Mouse (Mus musculus) heart, embryonic 10.5 days (tissue): ENCODE results near the gene Tmem239. TPM values are rescaled to one million over a fixed set of nuclear protein-coding genes. Genes with fewer than 3 reads are reported as not detected.

ENCODE experiments used
- DNase-seq: peaks from one replicate; pipeline ENCODE4 v3.0.0-alpha.2; 2017; ENCODE audit warnings: low spot score
- H3K27ac ChIP-seq: fragments of 300-500 bp; sonication (generic); 2 replicates; pipeline ENCODE4 v1.5.1; 2016; ENCODE audit warnings: mild to moderate bottlenecking
- H3K27me3 ChIP-seq: fragments of 300-500 bp; sonication (generic); 2 replicates; pipeline ENCODE4 v1.6.1; 2016; ENCODE audit warnings: mild to moderate bottlenecking; ENCODE audit not compliant: poor library complexity, insufficient read depth, severe bottlenecking
- H3K36me3 ChIP-seq: fragments of 300-500 bp; sonication (generic); 2 replicates; pipeline ENCODE4 v1.6.1; 2016; ENCODE audit warnings: mild to moderate bottlenecking, moderate library complexity
- H3K4me1 ChIP-seq: fragments of 300-500 bp; sonication (generic); 2 replicates; pipeline ENCODE4 v1.6.1; 2016; ENCODE audit warnings: mild to moderate bottlenecking
- H3K4me3 ChIP-seq: fragments of 300-500 bp; sonication (generic); 2 replicates; pipeline ENCODE4 v1.5.1; 2016; ENCODE audit warnings: mild to moderate bottlenecking, moderate library complexity
- H3K9me3 ChIP-seq: fragments of 300-500 bp; sonication (generic); 2 replicates; pipeline ENCODE4 v1.6.1; 2016; ENCODE audit warnings: mild to moderate bottlenecking, moderate library complexity
- WGBS: fragments of 180-500 bp; shearing (Covaris S2); methylation state at CpG from one replicate; pipeline ENCODE4 v1.1.7; 2016; 5-methylcytosine and 5-hydroxymethylcytosine counted together
- polyA plus RNA-seq: library from polyadenylated mRNA; unstranded; fragments of >200 nt; fragmentation: Nextera tagmentation; extraction: Ambion mirVana; gene quantifications from 2 replicates; pipeline ENCODE4 v1.2.1, GENCODE M21; 2016

Gene Tmem239
- polyA plus RNA-seq, 1 experiment from 2014 or later, result not detected

DNA sequence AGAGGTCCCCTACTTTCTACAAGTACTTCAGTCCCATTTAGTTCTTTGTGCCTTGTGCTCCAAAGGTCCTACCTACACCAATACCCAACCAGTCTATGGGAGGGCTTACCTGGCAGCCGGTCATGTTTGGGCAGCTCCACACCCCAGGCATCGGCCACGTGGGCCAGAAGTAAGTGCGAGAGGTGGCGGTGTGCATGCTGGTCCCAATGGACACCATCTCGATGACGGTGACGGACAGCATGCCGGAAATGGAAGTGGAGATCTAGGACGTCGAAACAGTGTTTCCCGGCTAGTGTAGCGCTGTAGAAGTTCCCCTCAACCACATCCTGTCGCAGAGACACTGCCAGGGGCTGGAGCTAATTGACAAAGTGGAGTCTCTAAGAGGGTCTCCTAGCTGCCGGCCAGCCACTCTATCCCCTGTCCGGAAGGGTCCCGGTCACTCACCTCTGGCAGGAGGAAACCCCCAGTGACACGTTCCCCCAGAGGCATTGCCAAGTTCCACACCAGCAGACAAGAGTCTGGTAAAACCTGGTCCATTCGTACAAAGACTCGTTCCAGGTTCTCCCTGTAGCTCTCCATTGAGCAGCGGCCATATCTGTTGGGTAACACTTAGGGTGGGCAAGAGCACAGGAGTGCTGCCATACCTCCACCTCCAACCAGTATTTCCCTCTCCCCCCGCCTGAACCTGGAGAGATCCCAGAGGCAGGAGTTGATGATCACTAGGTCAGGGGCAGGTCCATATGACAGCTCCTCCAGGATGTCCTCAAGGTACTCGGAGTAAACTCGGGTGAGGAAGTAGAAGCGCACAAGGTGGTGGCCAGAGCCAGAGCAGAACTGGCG, 15.7 kb downstream of the Tmem239 start:
- H3K27ac ChIP-seq, result no peak overlapping the region
- DNase-seq, result no peak
- 92% methylated on average over 26 of the region's 26 CpGs for WGBS
- no peaks in the 10 kb centered on the region for H3K9me3 ChIP-seq
- peaks cover 27% of the 10 kb centered on the region for H3K36me3 ChIP-seq
- no peak overlapping the region for H3K4me3 ChIP-seq
- no peaks in the 10 kb centered on the region for H3K27me3 ChIP-seq
- peaks cover 25% of the 10 kb centered on the region for H3K4me1 ChIP-seq

DNA sequence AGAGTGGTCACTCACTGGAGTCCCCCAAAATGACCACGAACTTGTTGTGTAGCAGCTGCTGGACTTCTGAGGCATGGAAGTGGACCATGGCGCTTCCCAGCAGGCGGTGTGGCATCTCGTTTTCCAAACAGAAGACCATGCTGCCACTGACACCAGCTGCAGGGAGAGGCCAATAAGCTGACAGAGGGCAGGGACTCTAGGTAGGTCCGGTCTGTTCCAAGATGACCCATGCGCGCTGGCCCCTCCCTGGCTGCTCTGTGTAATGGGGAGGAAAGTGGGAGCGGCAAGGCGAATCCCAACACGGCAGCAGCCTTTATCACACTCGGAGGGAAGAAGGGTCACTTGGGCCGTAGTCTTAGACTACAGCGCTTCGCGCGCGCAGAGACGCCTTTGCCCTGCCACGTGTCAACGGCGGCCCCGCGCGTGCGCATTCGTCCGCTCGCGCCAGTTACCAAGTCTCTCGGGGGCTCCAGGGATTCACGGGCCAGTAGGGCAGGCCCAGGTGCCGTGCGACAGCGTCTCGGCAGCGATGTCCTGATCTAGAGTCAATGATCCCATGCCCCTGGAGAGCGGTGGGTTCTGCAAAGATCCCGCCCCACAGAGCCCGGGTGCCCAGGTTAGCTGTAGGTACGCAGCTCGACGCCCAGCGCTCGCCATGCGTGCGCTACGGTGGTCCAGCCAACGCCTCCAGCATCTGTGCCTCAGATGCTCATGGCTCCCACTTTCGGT, 17.3 kb downstream of the Tmem239 start:
- peak overlapping the region; percentile 97 for H3K27ac ChIP-seq
- WGBS, result 14% methylated on average over 49 of the region's 49 CpGs
- H3K4me1 ChIP-seq, result peaks cover 25% of the 10 kb centered on the region
- H3K27me3 ChIP-seq, result no peaks in the 10 kb centered on the region
- peak overlapping the region; percentile 89 for H3K4me3 ChIP-seq
- DNase-seq, result peak; percentile 87
- H3K9me3 ChIP-seq, result no peaks in the 10 kb centered on the region
- peaks cover 28% of the 10 kb centered on the region for H3K36me3 ChIP-seq

DNA sequence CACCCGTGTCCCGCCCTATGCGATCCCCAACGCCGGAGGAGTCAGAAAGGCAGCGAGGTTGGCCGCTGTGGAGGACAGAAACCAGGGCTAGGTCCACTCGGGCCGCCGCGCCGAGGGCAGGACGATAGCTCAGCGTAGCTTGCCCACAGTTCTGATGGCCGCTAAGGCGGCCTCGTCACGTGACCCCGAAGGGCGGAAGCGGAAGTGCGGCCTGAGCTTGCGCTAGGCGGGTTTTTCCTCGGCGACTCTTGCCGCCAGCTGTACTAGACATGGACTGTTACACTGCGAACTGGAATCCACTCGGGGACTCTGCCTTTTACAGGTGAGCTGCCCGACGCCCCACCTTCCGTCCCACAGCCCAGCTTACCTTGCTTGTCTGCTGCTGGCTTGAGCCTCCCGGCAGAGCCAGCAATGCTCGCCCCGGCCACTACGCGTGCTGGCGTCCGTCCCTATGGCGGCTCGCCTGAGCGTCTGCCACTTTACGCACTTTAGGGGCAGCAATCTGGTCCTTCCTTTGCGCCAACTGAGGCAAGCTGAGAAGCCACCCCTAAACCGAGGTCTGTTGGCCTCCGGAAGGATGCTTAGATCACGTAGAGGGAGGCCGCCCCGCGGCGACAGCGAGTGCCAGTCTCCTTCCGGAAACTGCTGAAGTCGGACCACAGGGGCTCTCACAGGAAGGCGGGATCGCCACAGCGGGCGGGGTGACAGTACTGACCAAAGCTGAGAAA, 18.0 kb downstream of the Tmem239 start, which contains the start of the genes Vps16 and Pced1a:
Vps16 (plus strand) TSS at position 214 of the 728 bp plus-strand sequence.
Pced1a (minus strand) TSS at position 576 of the 728 bp plus-strand sequence.
- H3K4me3 ChIP-seq, result peak within 1 kb of the TSS; percentile 89
- DNase-seq, result peak; percentile 96
- no peaks in the 10 kb centered on the region for H3K27me3 ChIP-seq
- peak within 1 kb of the TSS; percentile 97 for H3K27ac ChIP-seq
- peaks cover 22% of the 10 kb centered on the region for H3K36me3 ChIP-seq
- under 1% methylated on average over 58 of the region's 58 CpGs for WGBS
- H3K9me3 ChIP-seq, result no peaks in the 10 kb centered on the region
- H3K4me1 ChIP-seq, result peaks cover 25% of the 10 kb centered on the region

DNA sequence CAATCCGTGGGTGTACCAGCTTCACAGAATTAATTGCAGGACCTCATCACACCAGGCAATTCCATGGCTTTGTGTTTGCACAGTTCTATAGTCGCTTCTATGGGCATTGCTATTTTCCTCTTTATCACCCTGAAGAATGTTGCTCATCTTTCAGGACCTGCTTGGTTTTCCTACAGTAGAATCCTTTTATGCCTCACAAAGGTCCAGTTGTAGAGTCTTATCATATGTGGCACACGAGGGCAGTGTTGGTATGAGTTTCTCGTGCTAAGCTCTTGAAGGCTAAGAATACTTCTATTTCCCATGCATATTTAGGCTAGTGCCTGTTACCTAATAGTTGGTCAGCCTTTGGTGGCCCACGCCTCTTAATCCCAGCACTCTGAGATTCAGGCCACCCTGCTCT, 18.8 kb downstream of the Tmem239 start:
- Histone ChIP-seq H3K27me3 (no peaks in the 10 kb centered on the region), H3K9me3 (no peaks in the 10 kb centered on the region), H3K4me1 (peaks cover 25% of the 10 kb centered on the region), H3K4me3 (peak overlapping the region; percentile 89), H3K36me3 (peaks cover 16% of the 10 kb centered on the region), H3K27ac (peak overlapping the region; percentile 97)
- DNase-seq, result no peak
- WGBS, result 36% methylated on average over 5 of the region's 5 CpGs

DNA sequence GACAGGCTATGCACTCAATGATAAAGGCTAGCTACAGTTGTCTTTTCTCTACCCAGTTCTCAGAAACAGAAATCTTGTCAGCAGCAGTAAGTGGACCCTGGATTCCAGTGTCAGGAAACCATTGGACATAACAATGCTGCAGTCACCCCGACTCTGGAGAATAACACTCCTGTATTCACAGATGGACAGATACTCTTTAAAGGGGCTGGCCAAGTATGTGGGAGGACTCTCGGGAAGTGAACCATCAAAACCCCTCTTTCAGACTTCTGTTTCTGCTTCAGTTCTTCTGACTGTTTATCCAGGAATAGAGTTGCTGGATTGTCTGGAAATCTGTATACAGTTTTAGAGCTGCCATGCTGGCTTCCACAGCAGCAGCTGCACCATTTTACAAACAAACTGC, 23.6 kb downstream of the Tmem239 start:
- Histone ChIP-seq H3K9me3 (no peaks in the 10 kb centered on the region), H3K4me1 (peaks cover 8% of the 10 kb centered on the region), H3K27me3 (no peaks in the 10 kb centered on the region), H3K27ac (no peak overlapping the region), H3K4me3 (no peak overlapping the region), H3K36me3 (peaks cover 8% of the 10 kb centered on the region)
- DNase-seq, result no peak
- 60% methylated on average over 2 of the region's 2 CpGs for WGBS

DNA sequence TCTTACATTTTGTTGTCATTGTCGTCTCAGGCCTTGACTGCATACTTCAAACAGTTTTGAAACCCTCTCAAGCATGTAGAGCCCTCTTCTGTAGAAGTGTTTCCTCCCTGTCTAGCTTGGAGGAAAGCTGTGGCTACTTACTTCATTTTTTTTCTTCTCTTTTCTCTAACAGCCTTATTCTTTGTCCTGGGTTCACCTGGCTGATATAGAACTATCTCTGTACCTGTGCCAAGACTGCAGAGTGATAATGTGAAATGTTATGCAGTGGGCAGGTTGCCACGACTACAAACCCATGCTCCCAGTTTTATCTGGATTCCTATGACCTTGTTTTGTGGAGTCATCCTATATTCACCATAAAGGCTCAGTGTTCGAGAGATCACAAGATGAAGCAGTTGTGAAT, 24.2 kb downstream of the Tmem239 start:
- no peak overlapping the region for H3K4me3 ChIP-seq
- no peak overlapping the region for H3K27ac ChIP-seq
- H3K9me3 ChIP-seq, result no peaks in the 10 kb centered on the region
- DNase-seq, result no peak
- WGBS, result 86% methylated on average over 3 of the region's 3 CpGs
- H3K27me3 ChIP-seq, result no peaks in the 10 kb centered on the region
- H3K4me1 ChIP-seq, result peaks cover 1% of the 10 kb centered on the region
- peaks cover 8% of the 10 kb centered on the region for H3K36me3 ChIP-seq

DNA sequence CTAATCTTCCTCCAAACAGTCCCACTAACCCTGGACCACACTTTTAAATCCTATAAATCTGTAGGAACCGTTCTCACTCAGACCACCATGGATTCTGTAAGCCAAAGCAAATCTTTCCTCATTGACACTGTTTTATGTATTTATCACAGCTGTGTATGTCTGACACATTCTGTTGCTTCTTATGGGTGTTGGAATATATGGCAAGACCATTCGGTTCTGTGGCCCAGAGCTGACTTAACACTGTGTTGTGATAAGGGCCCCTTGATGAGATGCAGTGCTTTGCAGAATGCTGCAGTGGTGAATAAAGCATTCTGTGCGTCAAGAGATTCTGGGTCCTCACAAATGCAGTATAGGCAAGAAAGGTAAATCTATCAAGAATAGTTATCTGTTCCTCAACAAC, 25.9 kb downstream of the Tmem239 start:
- Histone ChIP-seq H3K4me3 (no peak overlapping the region), H3K36me3 (peaks cover 10% of the 10 kb centered on the region), H3K27ac (no peak overlapping the region), H3K4me1 (no peaks in the 10 kb centered on the region; the same call in 1 of the 2 replicates), H3K27me3 (no peaks in the 10 kb centered on the region), H3K9me3 (no peaks in the 10 kb centered on the region)
- 71% methylated on average over 3 of the region's 3 CpGs for WGBS
- no peak for DNase-seq

DNA sequence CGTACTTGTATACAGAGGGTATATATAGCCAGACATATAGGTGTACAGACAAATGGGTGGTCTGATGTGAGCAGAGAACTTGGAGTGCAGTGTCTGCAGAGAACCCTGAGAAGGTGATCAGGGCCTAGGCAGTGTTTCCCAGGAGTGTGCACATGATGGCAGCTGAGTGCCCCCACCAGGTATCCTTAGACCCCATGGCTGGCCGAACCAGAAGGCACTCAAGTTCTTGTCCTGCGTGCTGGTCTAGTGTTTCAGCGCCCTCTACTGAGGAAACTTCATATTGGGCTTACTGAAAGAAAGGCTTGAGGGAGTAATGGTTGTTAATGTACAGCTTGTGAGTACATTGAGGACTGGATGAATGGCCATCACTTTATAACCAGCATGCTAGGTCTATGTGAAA, 26.9 kb downstream of the Tmem239 start:
- 25% methylated on average over 4 of the region's 4 CpGs for WGBS
- DNase-seq, result no peak
- Histone ChIP-seq H3K27ac (no peak overlapping the region), H3K4me1 (no peaks in the 10 kb centered on the region; the same call in 1 of the 2 replicates), H3K9me3 (no peaks in the 10 kb centered on the region), H3K27me3 (no peaks in the 10 kb centered on the region), H3K36me3 (peaks cover 17% of the 10 kb centered on the region), H3K4me3 (no peak overlapping the region)

DNA sequence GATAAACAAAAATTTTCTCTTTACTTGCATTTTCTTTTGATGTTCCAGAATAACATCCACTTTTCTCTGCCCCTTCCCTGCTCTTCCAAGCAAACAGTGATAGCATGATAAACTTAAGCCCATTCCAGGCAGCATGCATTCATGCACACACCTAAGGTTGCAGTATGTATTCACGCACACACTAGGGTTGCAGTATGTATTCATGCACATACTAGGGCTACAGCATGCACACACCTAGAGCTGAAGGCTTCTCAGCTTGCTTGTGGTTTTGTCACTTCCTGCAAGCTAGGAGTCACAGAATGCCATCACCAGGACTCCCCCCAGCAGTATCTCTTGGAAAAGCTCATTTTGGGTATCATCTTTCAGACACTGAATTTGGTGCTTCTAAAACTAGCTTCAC, 30.5 kb downstream of the Tmem239 start:
- H3K36me3 ChIP-seq, result peaks cover 51% of the 10 kb centered on the region

DNA sequence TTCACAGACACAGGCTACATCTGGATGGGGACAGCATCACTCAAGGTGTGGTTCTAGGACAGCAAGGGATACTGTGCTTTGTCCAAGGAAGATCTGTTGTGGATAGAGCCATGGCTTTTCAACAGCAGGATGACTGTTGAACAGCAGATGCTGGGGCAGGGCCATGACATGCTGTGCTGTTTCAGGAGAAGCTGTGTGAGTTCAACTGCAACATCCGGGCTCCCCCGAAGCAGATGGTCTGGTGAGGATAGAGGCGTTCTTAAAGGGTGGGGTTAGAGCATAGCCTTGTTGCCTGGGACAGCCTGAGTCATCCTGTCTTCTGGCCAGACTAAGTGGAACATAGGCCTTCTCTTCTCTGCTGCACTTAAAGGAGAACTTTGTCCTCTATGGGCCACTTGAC, 32.6 kb downstream of the Tmem239 start:
- Histone ChIP-seq H3K36me3 (peaks cover 69% of the 10 kb centered on the region), H3K27me3 (no peaks in the 10 kb centered on the region), H3K9me3 (no peaks in the 10 kb centered on the region), H3K27ac (no peak overlapping the region), H3K4me1 (no peaks in the 10 kb centered on the region), H3K4me3 (no peak overlapping the region)
- 94% methylated on average over 3 of the region's 3 CpGs for WGBS
- no peak for DNase-seq

More for the DNA sequence above, 30.5 kb downstream of the Tmem239 start:
- H3K27ac ChIP-seq, result no peak overlapping the region
- 92% methylated on average over 1 of the region's 1 CpGs for WGBS
- H3K4me3 ChIP-seq, result no peak overlapping the region
- no peaks in the 10 kb centered on the region for H3K9me3 ChIP-seq
- DNase-seq, result no peak
- H3K27me3 ChIP-seq, result no peaks in the 10 kb centered on the region
- H3K4me1 ChIP-seq, result no peaks in the 10 kb centered on the region

DNA sequence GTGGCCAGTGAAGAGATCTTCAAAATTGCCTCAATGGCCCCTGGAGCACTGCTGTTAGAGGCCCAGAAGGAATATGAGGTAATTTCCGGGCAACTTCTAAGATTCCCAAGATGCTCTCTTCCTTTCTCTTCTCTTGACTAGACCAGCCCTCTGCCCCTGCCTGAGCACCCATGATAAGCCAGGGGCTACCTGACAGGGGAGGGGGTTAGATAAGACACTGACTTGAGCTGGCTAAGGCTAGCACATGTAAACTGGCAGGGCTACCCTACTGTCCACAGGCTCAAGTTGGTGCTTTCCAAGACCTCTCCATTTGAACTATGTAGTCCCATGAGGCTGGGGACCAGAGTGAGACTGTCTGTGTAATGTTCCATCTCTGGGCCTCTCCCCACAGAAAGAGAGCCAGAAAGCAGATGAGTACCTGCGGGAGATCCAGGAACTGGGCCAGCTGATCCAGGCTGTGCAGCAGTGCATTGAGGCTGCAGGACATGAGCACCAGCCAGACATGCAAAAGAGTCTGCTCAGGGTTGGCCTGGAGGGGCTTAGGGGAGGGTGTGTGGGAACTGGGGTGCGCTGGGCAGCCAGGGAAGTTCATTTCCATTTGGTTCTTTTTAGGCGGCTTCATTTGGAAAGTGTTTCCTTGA, 33.7 kb downstream of the Tmem239 start:
- 89% methylated on average over 4 of the region's 4 CpGs for WGBS
- no peak overlapping the region for H3K4me3 ChIP-seq
- H3K36me3 ChIP-seq, result peaks cover 76% of the 10 kb centered on the region
- H3K27me3 ChIP-seq, result no peaks in the 10 kb centered on the region
- DNase-seq, result no peak
- no peaks in the 10 kb centered on the region for H3K9me3 ChIP-seq
- H3K4me1 ChIP-seq, result no peaks in the 10 kb centered on the region
- H3K27ac ChIP-seq, result no peak overlapping the region

DNA sequence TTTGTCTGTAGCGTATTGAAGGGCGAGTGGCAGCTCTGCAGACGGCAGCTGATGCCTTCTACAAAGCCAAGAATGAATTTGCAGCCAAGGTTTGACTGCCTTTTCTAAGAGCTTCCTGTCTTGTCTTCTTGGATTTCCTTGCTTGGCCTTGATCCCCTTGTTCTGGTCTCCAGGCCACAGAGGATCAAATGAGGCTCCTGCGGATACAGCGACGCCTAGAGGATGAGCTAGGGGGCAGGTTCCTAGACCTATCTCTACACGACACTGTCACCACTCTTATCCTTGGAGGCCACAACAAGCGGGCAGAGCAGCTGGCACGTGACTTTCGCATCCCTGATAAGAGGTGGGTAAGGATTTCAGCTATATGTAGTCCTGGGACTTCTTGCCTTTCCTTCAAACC, 35.9 kb downstream of the Tmem239 start:
- Histone ChIP-seq H3K36me3 (peaks cover 75% of the 10 kb centered on the region), H3K27me3 (no peaks in the 10 kb centered on the region), H3K4me3 (no peak overlapping the region), H3K9me3 (no peaks in the 10 kb centered on the region), H3K4me1 (no peaks in the 10 kb centered on the region), H3K27ac (no peak overlapping the region)
- WGBS, result 80% methylated on average over 10 of the region's 10 CpGs
- DNase-seq, result no peak
